Mouse (Mus musculus) myocyte (in vitro differentiated cells): ENCODE results near the gene Arid5b.

Source experiments
- CEBPB ChIP-seq: IDR thresholded peaks from 2 replicates; pipeline ENCODE4 v1.6.1; 2011; ENCODE audit warnings: mild to moderate bottlenecking, moderate library complexity; ENCODE audit not compliant: poor library complexity, insufficient read depth, severe bottlenecking
- E2F4 ChIP-seq: IDR thresholded peaks from one replicate; pipeline ENCODE4 v1.6.1; 2011; ENCODE audit warnings: mild to moderate bottlenecking, control low read depth, moderate library complexity; ENCODE audit not compliant: insufficient read depth
- MAX ChIP-seq: IDR thresholded peaks from one replicate; pipeline ENCODE4 v1.6.1; 2011; ENCODE audit warnings: low read depth, mild to moderate bottlenecking, control low read depth
- MYOD1 ChIP-seq, 3 experiments: IDR thresholded peaks; one replicate each; pipeline ENCODE4 v1.6.1; 2011; ENCODE audit warnings: control low read depth in 2 of 3, low read depth in 2 of 3, mild to moderate bottlenecking in 2 of 3, moderate library complexity in 1 of 3; ENCODE audit not compliant: insufficient read length in 2 of 3, control insufficient read depth in 1 of 3
- MYOG ChIP-seq, 3 experiments: IDR thresholded peaks; one replicate each; pipeline ENCODE4 v1.6.1; 2011; ENCODE audit warnings: control low read depth in 2 of 3, low read depth in 2 of 3, mild to moderate bottlenecking in 2 of 3; ENCODE audit not compliant: insufficient read length in 2 of 3, control insufficient read depth in 1 of 3, insufficient read depth in 1 of 3
- POLR2A ChIP-seq: IDR thresholded peaks from one replicate; pipeline ENCODE4 v1.6.1; 2011; ENCODE audit warnings: low read depth, mild to moderate bottlenecking, control low read depth, moderate library complexity; ENCODE audit not compliant: insufficient read length
- POLR2AphosphoS2 ChIP-seq: IDR thresholded peaks from one replicate; pipeline ENCODE4 v1.6.1; 2011; ENCODE audit warnings: low read depth, control low read depth; ENCODE audit not compliant: insufficient read length
- REST ChIP-seq: IDR thresholded peaks from one replicate; pipeline ENCODE4 v1.6.1; 2011; ENCODE audit warnings: mild to moderate bottlenecking, control low read depth, moderate library complexity; ENCODE audit not compliant: insufficient read depth, insufficient read length
- SRF ChIP-seq: IDR thresholded peaks from one replicate; pipeline ENCODE4 v1.6.1; 2011; ENCODE audit warnings: low read depth; ENCODE audit not compliant: control insufficient read depth, insufficient read length
- TCF12 ChIP-seq: IDR thresholded peaks from one replicate; pipeline ENCODE4 v1.6.1; 2011; ENCODE audit warnings: mild to moderate bottlenecking, control low read depth; ENCODE audit not compliant: poor library complexity, insufficient read depth, severe bottlenecking
- TCF3 ChIP-seq: IDR thresholded peaks from one replicate; pipeline ENCODE4 v1.6.1; 2011; ENCODE audit warnings: low read depth, control low read depth; ENCODE audit not compliant: insufficient read length
- USF1 ChIP-seq: IDR thresholded peaks from one replicate; pipeline ENCODE4 v1.6.1; 2011; ENCODE audit warnings: low read depth, mild to moderate bottlenecking, control low read depth, moderate library complexity

GRCm38 (mm10) chr10:68121960-68122359 is 156.6 kb downstream of the Arid5b start:
- TF ChIP-seq SRF (no peak), POLR2A (no peak), MAX (no peak), E2F4 (no peak), TCF12 (no peak), MYOD1 (IDR thresholded peaks at IDR 0.05; ENCODE audit: control insufficient read depth in 1 of 3, insufficient read length in 2 of 3, low read depth in 2 of 3) (no peak), CEBPB (no peak), USF1 (no peak), MYOG (IDR thresholded peaks at IDR 0.05; ENCODE audit: control insufficient read depth in 1 of 3, insufficient read depth in 1 of 3, insufficient read length in 2 of 3, low read depth in 2 of 3) (no peak), POLR2AphosphoS2 (no peak), TCF3 (no peak), REST (no peak)
